Mouse (Mus musculus) cerebellum, adult 11 months (tissue): ENCODE measurements around the gene Syf2.

Source experiments
- DNase-seq: peaks from one replicate; pipeline ENCODE4 v3.0.0; 2022

Syf2 gene

DNA sequence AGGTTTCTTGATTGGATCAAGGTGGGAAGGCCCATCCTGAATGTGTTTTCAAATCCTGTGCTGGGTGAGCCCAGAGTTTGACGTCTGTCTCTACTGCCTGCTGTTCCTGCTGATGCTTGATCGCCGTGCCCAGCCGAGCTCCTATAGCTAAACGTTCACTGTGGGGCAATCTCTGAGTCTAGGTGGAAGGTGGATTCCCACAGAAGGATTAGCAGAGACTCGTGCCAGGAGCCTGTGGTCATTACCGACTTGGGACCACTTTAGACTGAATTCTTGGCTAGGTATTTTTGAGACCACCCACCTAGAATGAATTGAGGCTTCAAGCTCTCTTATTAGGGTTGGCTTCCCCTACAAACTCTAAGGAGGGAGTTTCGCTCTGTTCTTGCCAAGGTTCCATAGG is 48.2 kb downstream of the Syf2 start:
- no peak for DNase-seq

DNA sequence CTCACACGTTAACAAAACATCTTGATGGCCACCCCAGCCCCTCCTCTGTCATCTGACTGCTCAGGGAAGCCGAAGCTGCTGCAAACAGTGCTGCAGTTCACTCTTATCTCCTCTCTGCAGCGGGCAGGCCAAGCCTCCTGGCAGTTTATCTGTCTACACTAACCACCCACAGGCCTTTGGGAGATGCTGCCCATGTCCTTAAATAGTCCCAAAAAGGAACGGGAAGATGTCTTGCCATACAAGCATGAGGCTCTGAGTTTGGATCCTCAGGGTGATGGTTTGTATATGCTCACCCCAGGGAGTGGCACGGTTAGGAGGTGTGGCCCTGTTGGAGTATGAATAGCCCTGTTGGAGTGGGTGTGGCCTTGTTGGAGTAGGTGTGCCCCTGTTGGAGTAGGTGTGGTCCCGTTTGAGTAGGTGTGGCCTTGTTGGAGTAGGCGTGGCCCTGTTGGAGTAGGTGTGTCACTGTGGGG is 51.3 kb downstream of the Syf2 start:
- DNase-seq, result no peak

DNA sequence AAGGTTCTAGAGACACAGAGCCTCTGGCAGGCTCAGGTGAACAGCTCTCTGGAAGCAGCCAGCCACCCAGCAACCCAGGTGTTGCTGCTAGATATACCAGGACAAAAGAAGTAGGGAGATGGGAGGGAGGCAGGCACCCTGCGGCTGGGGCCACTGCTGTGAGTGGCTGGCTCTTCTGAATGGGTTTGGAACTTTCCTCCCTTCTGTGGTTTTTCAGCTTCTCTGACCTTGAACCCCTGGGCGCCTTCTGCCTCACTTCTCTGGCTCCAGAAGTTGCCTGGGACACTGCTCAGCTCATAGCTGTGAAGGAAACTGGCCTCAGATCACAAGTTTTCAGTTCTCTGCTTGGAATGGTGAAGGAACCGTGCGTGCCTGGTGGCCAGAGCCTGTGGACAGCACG is 52.4 kb downstream of the Syf2 start:
- DNase-seq, result no peak

DNA sequence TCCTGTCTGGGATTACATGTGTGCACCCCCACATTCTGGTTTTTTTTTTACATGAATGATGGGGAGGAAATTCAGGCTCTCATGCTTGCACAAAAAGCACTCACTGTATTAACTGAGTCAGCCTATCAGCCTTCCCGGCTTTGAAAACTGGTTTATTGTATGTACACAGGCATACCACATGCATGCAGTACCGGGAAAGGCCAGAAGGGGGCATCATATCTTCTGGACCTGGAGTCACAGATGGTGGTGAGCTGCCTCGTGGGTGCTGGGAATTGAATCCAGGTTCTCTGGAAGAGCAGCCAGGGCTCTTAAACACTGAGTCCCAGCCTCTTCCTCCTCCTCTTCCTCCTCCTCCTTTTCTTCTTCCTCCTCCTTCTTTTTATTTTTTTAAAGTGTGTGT is 53.9 kb downstream of the Syf2 start:
- no peak for DNase-seq

DNA sequence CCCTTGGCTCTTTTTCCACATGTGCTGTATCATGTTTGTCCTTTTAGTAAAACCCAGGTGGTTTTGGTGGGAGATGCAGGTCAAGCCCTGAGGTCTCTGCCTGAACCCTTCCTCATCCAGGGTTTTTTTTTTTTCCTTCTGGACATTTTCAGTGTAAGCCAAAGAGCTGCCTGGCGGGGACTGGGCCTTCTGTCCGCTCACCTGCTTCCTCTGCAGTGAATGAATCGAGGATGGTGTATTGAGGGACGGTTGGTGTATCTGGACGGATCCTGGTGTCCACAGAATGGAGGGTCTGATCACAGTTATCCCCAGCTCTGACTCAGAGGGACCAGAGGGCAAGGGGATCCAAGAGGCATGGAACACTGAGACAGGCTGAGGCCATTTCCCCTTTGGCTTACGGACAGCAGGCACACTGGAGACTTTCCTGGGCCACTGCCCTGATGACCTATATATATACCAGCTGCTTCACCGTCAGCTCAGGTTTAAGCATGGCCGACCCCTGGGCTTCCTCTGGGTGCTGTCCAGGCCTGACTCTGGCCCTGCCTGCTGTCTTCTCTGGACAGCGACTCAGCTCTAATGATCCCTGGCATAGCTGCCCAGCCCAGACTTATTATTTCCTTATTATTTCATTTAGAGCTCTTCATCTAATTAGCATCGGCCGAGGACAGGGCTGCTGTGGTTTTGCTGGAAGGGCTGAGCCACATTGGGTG is 55.1 kb downstream of the Syf2 start:
- peak; percentile 34 for DNase-seq

DNA sequence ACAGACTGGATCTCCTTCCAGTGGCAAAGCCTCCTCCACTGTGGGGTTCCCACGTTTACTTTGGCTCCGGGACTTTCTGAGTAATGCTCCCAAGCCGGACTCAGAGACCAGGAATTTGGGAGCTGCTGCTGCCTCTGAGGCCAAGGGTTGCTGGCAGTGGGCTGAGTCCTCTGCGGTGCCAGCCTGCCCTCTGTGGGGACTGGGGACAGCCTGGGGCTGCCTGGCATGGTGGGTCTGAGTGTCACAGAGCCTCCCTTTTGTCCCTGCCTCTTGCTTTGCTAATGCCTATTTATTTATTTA is 55.6 kb downstream of the Syf2 start:
- DNase-seq, result no peak

DNA sequence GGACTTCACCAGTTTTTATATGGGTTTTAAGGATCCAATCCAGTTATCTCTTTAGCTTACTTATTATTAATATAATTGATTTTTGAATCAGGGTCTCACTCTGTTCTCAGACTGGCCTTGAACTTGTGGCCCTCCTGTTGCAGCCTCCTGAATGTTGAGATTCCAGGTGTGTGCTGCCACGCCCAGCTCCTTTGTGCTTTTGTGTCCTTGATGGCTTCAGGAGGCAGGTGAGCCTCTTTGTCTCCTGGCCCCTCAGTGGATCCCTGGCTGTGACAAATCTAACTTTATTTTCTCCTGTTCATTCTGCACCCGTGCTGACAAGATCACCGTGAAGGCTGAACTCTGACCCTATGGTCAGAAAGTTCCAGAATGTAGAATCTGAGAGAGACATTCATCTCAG is 56.3 kb downstream of the Syf2 start:
- DNase-seq, result no peak
